Mouse (Mus musculus) CD4-positive, CD25-positive, alpha-beta regulatory T cell, adult 2 months (primary cell): Measurements from ENCODE around the gene Pdik1l.

Experiments used
- DNase-seq: peaks from one replicate; pipeline ENCODE4 v3.0.0-alpha.2; 2012; ENCODE audit warnings: low read depth, low spot score

Gene Pdik1l

DNA sequence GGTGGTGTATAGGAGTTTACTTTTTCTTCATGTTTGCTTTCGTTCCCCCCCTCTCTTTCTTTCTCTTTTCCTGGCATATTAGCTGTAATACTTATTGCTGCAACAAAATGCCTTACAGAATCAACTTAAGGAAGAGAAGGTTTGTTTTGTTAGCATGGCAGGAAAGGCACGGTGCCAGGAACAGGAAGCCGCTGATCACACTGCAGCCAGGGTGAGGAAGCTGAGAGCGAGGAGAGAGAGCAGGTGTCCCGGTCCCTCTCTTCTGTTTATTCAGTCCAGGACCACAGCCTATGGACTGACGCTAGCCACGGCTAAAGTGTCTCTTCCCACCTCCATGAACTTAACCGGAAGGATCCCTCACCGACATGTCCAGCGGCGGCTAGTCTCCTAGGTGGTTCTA is 29.3 kb downstream of the Pdik1l start:
- DNase-seq = no peak

GRCm38 (mm10) chr4:134257198-134258009 is 30.3 kb downstream of the Pdik1l start:
- no peak for DNase-seq

GRCm38 (mm10) chr4:134256407-134257197 is 31.1 kb downstream of the Pdik1l start:
- DNase-seq = no peak

DNA sequence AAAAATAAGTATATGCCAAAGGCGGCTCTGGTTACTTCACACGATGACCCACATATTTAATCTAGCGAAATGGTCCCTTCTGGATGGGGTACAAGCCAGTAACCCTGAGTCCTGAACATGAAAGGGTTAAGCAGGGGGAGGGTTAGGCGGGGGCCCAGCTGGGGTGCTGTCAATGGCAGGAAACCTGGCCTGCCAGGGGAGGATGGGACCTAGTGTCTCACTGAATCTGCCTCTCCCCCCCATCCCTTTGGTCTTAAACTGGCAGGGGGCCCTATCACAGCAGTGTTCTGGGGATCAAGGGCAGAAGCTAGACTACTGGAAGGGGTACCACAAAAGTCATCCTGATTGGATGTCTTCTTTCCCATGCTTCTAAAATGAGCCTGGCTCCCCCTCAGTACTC is 31.8 kb downstream of the Pdik1l start:
- no peak for DNase-seq

DNA sequence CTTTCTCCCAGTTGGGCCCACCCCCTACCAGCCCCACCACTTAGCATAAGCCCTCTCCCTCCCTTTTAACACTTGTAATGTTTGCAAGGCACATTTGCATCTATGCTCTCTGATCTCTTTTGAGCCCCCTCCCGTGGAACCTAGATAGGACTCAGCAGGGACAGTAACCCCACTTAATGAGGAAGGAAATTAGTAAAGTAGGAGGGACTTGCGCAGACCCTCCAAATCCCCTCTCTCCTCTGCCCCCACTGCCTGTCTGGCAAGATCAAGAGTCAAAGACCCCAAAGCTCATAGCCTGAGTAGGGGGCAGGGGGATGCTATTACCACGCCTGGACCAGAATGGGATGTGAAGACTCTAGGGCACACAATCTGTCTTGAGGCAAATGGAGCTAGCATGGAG is 32.9 kb downstream of the Pdik1l start:
- DNase-seq = no peak

DNA sequence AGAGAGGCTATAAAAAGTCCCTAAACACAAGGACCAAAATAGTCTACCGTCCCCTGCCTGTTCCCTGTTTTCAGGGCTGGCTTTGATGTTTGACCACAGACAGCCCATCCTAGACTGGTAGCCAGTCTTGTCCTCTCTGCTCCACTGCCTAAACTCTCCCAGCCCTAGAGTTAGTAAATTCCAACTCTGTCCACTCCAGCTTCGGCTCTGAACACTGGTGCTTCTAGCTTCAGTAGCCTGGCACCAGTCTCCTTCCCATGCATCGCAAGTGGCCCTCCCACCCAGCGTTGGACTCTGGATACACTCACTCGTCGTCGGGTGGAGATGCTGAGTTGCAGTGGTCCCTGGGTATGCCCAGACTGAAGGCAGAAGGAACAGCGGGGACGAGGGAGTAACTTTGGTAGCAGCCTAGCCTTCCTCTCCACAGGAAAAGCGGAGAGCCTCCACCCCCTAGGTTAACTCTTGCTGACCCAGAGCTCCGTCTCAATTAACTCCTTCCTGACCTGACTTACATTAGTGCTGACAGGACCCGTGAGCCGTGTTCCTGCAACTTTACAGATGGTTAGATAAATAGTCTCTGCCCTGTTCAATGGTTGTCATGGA is 33.9 kb downstream of the Pdik1l start, which contains the start of gene Grrp1:
Gene Grrp1 (minus strand): TSS at position 385 of the 603 bp plus-strand sequence.
- DNase-seq = no peak

- DNase-seq = no peak
These were observed 34.6 kb downstream of the Pdik1l start for GRCm38 (mm10) chr4:134252911-134253721.

DNA sequence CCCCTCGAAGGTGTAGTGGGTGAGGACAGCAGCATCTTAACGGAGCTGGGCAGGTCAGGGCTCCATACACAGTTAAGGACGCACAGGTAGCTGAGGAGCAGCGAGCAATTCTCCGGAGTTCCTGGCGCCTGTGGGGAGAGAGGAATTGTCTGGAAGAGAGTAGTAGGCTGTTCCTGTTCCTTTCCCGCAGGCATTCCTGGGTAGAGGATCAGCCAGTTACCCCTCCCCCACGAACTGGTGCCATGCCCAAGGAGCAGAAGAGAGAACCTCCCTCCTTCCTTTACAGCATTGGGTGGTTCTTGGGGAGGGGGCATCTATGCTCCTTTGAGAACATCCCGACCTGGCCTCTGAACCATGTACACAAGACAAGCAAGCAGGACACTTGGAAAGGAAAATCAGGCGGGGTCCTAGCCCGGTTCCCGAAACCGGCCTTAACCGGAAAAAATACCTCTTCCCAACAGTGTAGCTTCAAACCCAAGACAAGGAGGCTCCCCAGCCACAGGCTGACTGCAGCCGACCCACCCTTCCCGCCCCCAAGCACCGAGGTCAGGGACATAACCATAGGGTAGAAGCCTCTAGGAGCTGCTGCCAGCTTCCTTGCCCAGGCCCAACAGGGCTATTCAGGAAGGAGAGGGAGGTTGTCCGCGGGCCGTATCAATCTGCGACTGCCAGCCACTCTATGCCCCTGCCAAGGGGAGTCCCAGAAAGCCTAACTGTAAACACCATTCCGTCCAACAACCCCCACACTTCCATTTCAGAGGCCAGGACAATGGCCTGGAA is 35.4 kb downstream of the Pdik1l start:
- no peak for DNase-seq

GRCm38 (mm10) chr4:134251241-134252130 is 36.2 kb downstream of the Pdik1l start:
- DNase-seq = peak; percentile 59

GRCm38 (mm10) chr4:134250930-134251240 is 36.8 kb downstream of the Pdik1l start:
- DNase-seq = no peak

GRCm38 (mm10) chr4:134250116-134250929 is 37.4 kb downstream of the Pdik1l start:
- DNase-seq = no peak

GRCm38 (mm10) chr4:134249651-134250050 is 38.0 kb downstream of the Pdik1l start:
- DNase-seq = peak; percentile 86

GRCm38 (mm10) chr4:134246719-134247258 is 40.9 kb downstream of the Pdik1l start, which contains the start of gene Gm30191:
Gene Gm30191, plus strand, starts transcription at chr4:134246935.
- DNase-seq = peak; percentile 15

DNA sequence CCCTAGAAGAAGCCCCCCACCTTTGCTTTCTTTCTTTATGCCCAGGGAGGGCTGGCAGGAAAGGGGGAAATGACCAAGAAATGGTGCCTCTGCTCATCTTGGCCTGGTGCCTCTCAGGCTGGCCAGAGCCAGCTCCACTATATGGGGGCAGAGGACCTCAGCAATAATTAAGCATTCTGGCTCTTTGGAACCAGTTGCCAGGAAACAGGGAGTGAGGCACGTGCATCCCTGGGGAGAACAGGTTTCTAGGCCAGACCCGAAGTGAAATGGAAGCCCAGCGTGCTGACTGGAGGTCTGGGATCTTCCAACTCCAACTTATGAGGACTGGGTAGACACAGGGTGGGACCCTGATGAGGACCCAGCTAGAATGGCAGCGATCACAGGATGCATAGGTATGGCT is 41.4 kb downstream of the Pdik1l start:
- DNase-seq = peak; percentile 7

GRCm38 (mm10) chr4:134245148-134245843 is 42.4 kb downstream of the Pdik1l start, which contains the start of gene Zfp593:
Gene Zfp593, minus strand, starts transcription at chr4:134245592.
- DNase-seq = peak; percentile 96

- DNase-seq = peak; percentile 8
These were observed 44.0 kb downstream of the Pdik1l start, which contains the start of gene E130218I03Rik for GRCm38 (mm10) chr4:134243516-134244250. Gene E130218I03Rik, plus strand, starts transcription at chr4:134243662.

GRCm38 (mm10) chr4:134238686-134239085 is 49.0 kb downstream of the Pdik1l start:
- no peak for DNase-seq
